Mouse (Mus musculus): ENCODE data around the gene Cfap54.

GRCm38 (mm10) chr10:92965134-92965533 lies 116.3 kb downstream of the Cfap54 start:
- no peak for TF ChIP-seq POLR2A (IDR thresholded peaks at IDR 0.05; ENCODE audit: borderline replicate concordance, extremely low read depth, insufficient read depth, insufficient read length, poor library complexity, severe bottlenecking)
- TF ChIP-seq CTCF (IDR thresholded peaks at IDR 0.05; ENCODE audit: borderline replicate concordance, extremely low read depth, insufficient read depth, insufficient read length): no peak

Data from brain, embryonic 14.5 days (tissue).